In the genomic region with DNA sequence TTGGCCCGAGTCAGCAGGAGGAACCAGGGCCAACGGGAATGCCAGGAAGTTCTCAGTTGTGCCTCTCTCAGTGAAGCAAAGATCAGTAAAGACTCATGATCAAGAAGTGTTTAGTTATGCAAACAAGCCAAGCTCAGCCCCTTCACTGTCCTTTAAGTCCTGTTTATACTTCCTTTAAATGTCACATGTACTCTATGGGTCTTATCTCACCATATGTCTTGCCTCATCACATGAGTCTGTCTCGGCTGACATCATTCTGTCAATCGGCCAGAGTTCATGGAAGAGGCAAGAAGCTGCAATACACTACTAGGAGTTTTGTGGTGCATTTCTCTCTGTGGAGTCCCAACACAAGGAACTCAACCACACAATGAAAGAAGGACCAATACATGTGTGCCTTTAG, we compare ENCODE assay signal across 17 mouse cellular contexts.
"Had no signal": no experiment of that assay in that cellular context is flagged by ENCODE, and none has a peak within 500 bp of the region (broad histone marks: within the 10 kb centered on the region; RNA-seq: fewer than 3 reads in every experiment).

No protein-coding gene starts in this region.

- DNase-seq: kidney, adult 2 months; kidney, postnatal 25 days; liver; liver, embryonic 13.5 days; liver, postnatal 0 days; retina, postnatal 1 day; right cerebral cortex, postnatal 4 days; spleen, adult 18-20 months; thymus, adult 18-20 months; thymus, postnatal 14 days had no signal

- H3K27me3 ChIP-seq: kidney, embryonic 15.5 days; limb, embryonic 12.5 days; liver, embryonic 13.5 days; midbrain, embryonic 15.5 days; neural tube, embryonic 12.5 days had no signal

- H3K4me2 ChIP-seq: kidney, embryonic 15.5 days; limb, embryonic 12.5 days; liver, embryonic 13.5 days; midbrain, embryonic 11.5 days; midbrain, embryonic 15.5 days; neural tube, embryonic 12.5 days had no signal

- H3K9ac ChIP-seq: kidney, embryonic 15.5 days; limb, embryonic 12.5 days; liver, embryonic 13.5 days; liver, postnatal 0 days; midbrain, embryonic 15.5 days; neural tube, embryonic 12.5 days had no signal

- H3K9me3 ChIP-seq: kidney, embryonic 15.5 days; limb, embryonic 12.5 days; liver, embryonic 13.5 days; megakaryocyte, embryonic 14.5 days; midbrain, embryonic 15.5 days; neural tube, embryonic 12.5 days had no signal

- H3K4me3 ChIP-seq: kidney, embryonic 15.5 days; limb, embryonic 12.5 days; liver, embryonic 13.5 days; megakaryocyte, embryonic 14.5 days; midbrain, embryonic 15.5 days; neural tube, embryonic 12.5 days had no signal

- H3K4me1 ChIP-seq: kidney, embryonic 15.5 days; limb, embryonic 12.5 days; liver, embryonic 13.5 days; megakaryocyte, embryonic 14.5 days; midbrain, embryonic 15.5 days; neural tube, embryonic 12.5 days had no signal

- ATAC-seq: inflammation-experienced regulatory T-cells, adult 6 months; liver, postnatal 0 days; midbrain, embryonic 15.5 days had no signal

- H3K27ac ChIP-seq: kidney, embryonic 15.5 days; limb, embryonic 12.5 days; liver, embryonic 13.5 days; midbrain, embryonic 15.5 days; neural tube, embryonic 12.5 days had no signal

- H3K36me3 ChIP-seq: kidney, embryonic 15.5 days; limb, embryonic 12.5 days; liver, embryonic 13.5 days; midbrain, embryonic 15.5 days; neural tube, embryonic 12.5 days had no signal
